Mouse (Mus musculus) megakaryocyte-erythroid progenitor cell, adult 5 weeks (primary cell): ENCODE measurements around the gene Gm14698. TPM values are rescaled to one million over a fixed set of nuclear protein-coding genes. Genes with fewer than 3 reads are reported as not detected.

Experiments
- polyA plus RNA-seq: library from polyadenylated mRNA; stranded (reverse); fragments of >175 nt; gene quantifications from 2 replicates; pipeline ENCODE4 v1.2.3, GENCODE M21; 2012

Gene Gm14698
- 0.85 and 1.0 TPM in 2 replicates for polyA plus RNA-seq

GRCm38 (mm10) chrX:68821059-68821458, at the start of gene Gm14698:
Gene Gm14698 (plus strand): TSS chrX:68821093.

Other genes starting within 250 kb of the Gm14698 start
- 12.5 and 26.0 TPM in 2 replicates for gene Fmr1, start 142.6 kb upstream of the Gm14698 start, polyA plus RNA-seq
- not detected in 2 replicates for gene Fmr1nb, start 59.3 kb upstream of the Gm14698 start, polyA plus RNA-seq
- gene Gm6812, start 72.0 kb downstream of the Gm14698 start, polyA plus RNA-seq: not detected in 2 replicates